Mouse (Mus musculus) thymus, postnatal 10 days (tissue): ENCODE results near the gene Cyp4v3.

Source experiments
- DNase-seq, 2 experiments: peaks; one replicate each; pipeline ENCODE4 v3.0.0; 2021; ENCODE audit warnings: low spot score in 2 of 2

Gene Cyp4v3

DNA sequence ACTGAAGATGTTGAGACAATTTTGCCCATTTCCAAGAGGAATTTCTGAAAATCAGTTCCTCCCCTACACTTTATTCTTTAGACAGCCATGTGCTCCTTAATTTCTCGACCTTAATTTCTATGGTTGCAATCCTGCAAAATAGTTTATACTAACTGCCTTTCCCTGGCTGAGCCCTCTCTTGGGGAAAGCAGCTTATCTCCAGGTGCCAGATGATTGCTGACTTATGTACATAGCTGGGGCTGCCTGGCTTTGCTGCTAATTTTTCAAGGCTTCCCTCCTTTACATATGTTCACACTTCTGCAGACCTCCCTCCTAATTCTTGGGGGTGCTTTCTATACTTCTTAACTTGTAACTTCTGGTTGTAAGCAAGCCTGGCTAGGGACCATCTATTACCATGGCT, 12.1 kb downstream of the Cyp4v3 start:
- DNase-seq = no peak

DNA sequence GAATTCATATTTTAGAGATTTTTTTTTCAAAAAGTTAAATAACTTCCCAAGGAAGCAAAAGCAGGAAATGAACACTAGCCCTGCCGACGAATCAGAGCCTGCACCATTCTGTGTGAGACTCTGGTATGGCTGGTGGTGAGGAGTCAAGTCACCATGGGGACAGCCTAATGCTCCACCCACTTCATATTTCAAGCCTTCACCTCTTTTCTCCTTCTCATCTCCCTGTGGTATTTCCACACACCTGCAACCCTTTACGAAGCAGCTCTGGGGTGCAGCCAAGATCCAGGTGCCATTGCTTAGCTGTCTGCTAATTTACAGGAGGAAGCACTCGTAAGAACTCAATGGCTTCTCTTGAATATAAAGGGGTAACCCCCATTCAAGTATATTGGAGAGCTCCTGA, 22.0 kb downstream of the Cyp4v3 start:
- DNase-seq = no peak

DNA sequence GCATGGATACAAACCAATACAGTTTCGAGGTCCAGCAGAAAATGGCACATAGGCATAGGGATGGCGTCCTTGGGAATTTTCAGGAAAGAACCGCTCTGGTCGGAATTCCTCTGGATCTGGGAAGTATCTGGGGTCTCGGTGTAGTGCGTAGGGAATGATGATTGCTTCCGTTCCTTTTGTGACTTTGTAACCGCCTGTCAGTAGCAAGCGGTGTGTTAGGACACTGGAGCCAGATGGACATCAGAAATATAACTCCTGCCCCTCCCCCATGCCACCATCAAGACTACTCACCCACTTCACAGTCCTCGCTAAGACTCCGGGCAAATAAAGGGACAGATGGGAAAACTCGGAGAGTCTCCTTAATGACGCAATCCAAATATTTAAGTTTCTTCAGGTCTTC, 24.6 kb downstream of the Cyp4v3 start, which contains the start of gene Gm45753:
TSS of gene Gm45753 (minus strand) at position 101 of the 400 bp plus-strand sequence.
- DNase-seq = no peak

- no peak for DNase-seq
These were observed 27.5 kb downstream of the Cyp4v3 start for GRCm38 (mm10) chr8:45305479-45305878.

- DNase-seq = no peak
These were observed 28.7 kb downstream of the Cyp4v3 start for GRCm38 (mm10) chr8:45304354-45304753.

- DNase-seq = no peak
These were observed 30.6 kb downstream of the Cyp4v3 start for GRCm38 (mm10) chr8:45302390-45302789.

GRCm38 (mm10) chr8:45295276-45295675, 37.7 kb downstream of the Cyp4v3 start:
- no peak for DNase-seq

- no peak for DNase-seq
These were observed 38.3 kb downstream of the Cyp4v3 start, which contains the start of gene Klkb1 for GRCm38 (mm10) chr8:45294687-45295086. Gene Klkb1, minus strand, starts transcription at chr8:45294859.

DNA sequence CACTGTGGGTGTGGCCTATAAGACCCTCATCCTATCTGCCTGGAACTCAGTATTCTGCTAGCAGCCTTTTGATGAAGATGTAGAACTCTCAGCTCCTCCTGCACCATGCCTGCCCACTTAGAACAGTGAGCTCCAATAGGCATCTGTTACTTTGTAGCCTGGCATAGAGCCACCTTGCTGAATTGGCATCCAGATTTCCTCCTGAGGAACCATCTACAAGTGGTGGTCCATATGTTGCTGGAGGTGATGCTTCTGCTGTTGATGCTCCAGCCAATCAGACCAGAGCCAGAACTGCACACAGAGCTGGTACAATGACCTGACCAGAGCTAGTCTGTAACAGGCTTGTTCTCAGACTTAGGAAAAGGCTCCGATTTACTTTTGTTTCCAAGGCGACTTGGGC, 41.2 kb downstream of the Cyp4v3 start:
- DNase-seq = no peak

DNA sequence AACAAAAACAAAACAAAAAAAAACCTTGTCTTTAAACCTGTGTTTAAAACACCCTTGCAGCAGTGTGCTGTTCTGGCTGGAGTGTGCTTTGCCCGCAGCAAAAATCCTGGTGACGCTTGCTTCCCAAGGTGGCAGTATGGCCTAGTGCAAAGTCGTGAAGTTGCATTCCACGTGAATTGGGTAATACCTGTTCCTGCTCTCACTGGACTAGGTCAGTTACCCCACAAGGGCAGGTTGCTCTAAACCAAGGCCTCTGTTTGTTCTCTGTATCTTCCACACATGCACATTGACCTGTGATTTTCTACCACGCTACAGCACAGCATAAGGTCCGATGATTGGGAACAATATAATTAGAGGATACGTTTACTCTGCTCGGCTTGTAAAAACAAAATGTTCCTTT, 51.4 kb downstream of the Cyp4v3 start:
- no peak for DNase-seq

GRCm38 (mm10) chr8:45277453-45277852, 55.6 kb downstream of the Cyp4v3 start:
- no peak for DNase-seq

DNA sequence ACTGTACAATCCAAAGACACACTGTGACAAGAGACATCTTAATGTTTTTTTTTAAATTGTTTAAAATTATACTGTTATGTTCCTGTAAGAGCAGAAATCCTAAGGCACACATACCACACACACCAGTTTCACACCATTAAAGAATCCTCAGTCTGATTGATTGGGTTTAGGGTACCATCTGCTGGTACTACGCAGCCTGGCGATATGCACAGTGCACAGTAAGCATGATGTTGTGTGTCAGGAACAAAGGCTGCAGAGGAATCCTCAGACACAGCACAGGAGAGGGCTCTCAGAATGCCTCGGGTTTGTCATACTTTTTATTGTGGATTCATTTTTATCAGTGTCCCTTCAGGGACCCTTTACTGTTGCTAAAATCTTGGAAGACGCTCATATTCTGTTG, 58.7 kb downstream of the Cyp4v3 start:
- DNase-seq = no peak

GRCm38 (mm10) chr8:45269056-45269455, 64.0 kb downstream of the Cyp4v3 start:
- DNase-seq = no peak

GRCm38 (mm10) chr8:45268485-45268884, 64.5 kb downstream of the Cyp4v3 start:
- no peak for DNase-seq

DNA sequence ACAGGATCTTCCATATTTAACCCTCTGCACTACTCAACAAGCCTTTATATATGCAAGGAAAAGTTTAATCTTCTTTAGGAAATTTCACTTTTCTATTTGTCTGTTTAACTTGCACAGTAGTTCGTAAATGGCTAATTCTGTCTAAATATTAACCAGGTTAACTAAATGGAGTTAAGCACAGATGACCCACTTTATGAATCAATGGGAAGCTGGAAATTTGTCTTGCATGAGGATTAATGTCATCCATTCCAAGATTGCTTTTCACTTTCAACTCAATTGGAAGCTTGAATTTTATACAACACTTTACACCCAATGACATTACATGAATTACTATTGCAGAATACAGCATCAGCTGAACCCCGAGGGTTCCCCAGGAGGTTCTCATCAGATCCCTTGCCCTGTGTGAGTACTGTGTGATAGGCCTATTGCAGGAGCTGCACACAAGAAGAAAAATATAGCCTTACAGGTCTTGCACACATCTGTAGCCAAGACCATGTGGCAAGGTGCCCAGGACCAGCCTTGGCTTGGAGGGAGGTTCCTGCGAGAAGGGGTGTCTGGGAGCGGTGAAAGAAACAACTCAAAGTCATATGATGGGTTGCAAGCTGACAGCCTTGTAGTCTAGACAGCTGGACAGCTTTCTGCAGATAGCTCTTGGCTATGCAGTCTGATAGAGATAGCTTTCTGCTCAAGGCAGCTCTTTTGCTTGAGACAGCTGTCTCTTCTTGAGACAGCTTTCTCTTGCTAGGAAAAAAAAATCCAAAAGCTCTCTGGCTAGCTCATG, 65.2 kb downstream of the Cyp4v3 start:
- no peak for DNase-seq

DNA sequence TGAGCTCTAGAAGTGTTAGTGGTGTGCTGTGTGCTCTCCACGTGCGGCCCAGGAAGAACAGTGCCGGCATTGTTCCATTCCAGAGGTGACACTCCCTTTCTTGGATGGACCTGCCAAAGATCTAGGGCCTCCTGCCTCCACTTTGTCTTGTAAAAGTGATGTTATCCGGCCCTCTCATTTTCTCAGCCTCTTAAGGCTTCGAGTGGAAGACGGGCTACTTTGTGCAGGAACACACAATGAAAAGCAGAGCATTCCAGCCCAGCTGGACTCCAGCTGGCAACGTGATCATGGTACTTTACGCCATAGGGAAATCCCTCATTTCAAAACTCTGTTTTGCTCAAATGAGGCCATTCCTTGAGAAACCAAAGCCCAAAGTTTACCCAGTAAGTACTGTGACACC, 66.0 kb downstream of the Cyp4v3 start:
- DNase-seq = no peak

GRCm38 (mm10) chr8:45264918-45265317, 68.1 kb downstream of the Cyp4v3 start:
- no peak for DNase-seq

DNA sequence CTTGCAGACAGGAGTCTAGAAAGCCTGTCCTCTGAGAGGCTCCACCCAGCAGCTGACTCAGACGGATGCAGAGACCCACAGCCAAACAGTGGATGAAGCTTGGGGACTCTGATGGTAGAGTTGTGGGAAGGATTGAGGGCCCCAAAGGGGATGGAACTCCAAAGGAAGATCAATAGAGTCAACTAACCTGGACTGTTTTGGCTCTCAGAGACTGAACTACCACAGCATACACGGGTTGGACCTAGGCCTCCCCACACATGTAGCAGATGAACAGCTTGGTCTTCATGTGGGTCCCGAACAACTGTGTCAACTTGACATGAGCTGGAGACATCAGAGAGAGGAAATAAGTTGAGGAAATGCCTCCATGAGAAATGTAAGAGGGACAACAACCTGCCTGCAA, 70.2 kb downstream of the Cyp4v3 start:
- no peak for DNase-seq

DNA sequence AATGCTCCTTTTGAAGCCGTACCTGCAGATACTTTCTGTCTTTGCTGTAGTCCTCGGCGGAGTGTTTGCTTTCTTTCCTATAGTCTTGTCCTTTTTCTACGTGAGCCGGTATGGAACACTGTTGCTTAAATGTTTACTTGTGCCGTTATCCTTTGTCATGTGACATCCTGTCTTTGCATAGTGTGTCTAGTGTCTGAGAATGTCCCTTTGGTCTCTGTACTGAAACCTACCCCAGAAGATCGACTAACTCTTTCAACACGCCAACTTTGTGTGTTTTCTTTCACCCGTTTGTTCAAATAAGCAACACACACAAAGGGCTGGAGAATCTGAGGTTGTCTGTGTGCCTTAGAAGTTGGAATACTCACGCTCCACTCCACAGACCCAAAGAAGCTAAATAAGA, 71.1 kb downstream of the Cyp4v3 start, which contains the start of gene F11:
TSS of gene F11 (minus strand) at position 112 of the 400 bp plus-strand sequence.
- DNase-seq = no peak

DNA sequence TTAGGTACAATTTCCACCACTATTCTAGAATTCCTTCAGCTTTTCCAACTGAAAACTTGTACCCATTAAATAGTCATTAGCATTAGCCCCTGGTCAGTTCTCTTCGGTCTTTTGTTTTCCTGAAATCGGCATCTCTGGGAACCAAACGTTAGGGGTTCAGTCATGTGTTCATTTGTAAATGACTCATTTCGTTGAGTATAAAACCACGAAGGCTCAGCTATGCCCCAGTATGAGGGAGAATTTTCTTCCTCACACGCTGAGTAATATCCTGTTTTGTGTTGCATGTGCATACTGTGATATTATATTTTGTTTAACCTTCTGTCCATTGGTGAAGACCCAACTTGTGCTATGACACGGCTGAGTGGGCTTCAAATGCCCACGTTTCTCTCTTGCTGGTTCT, 74.6 kb downstream of the Cyp4v3 start:
- no peak for DNase-seq

- DNase-seq = no peak
These were observed 78.0 kb downstream of the Cyp4v3 start for GRCm38 (mm10) chr8:45255040-45255439.
